Mouse (Mus musculus) neural tube, embryonic 14.5 days (tissue): ENCODE measurements around the gene Mastl. TPM values are rescaled to one million over a fixed set of nuclear protein-coding genes. Genes with fewer than 3 reads are reported as not detected.
A peak's percentile ranks its signal among the peaks of the same experiment; 100 is the strongest.

Experiments used
- ATAC-seq: fragments of 200-750 bp; cut with Nextera tagmentation; 2 replicates; pipeline ENCODE4 v1.8.0; 2017; ENCODE audit warnings: low read depth, mild to moderate bottlenecking, moderate TSS enrichment, moderate library complexity
- H3K27ac ChIP-seq: fragments of 300-500 bp; sonication (generic); 2 replicates; pipeline ENCODE4 v1.5.1; 2014; ENCODE audit warnings: low read depth, mild to moderate bottlenecking, control low read depth, low read length, moderate library complexity, mixed read lengths
- H3K27me3 ChIP-seq: fragments of 300-500 bp; sonication (generic); 2 replicates; pipeline ENCODE4 v1.6.1; 2014; ENCODE audit warnings: low read length; ENCODE audit not compliant: control insufficient read depth, insufficient read depth
- H3K36me3 ChIP-seq: fragments of 300-500 bp; sonication (generic); 2 replicates; pipeline ENCODE4 v1.6.1; 2014; ENCODE audit warnings: low read length, mixed read lengths; ENCODE audit not compliant: control insufficient read depth, insufficient read depth
- H3K4me1 ChIP-seq: fragments of 300-500 bp; sonication (generic); 2 replicates; pipeline ENCODE4 v1.6.1; 2014; ENCODE audit warnings: low read length; ENCODE audit not compliant: control insufficient read depth, insufficient read depth
- H3K4me2 ChIP-seq: fragments of 300-500 bp; sonication (generic); 2 replicates; pipeline ENCODE4 v1.6.1; 2014; ENCODE audit warnings: mild to moderate bottlenecking, low read depth, low read length, control low read depth
- H3K4me3 ChIP-seq: fragments of 300-500 bp; sonication (generic); 2 replicates; pipeline ENCODE4 v1.5.1; 2014; ENCODE audit warnings: low read depth, low read length, control low read depth, mixed read lengths
- H3K9ac ChIP-seq: fragments of 300-500 bp; sonication (generic); replicated peaks from 2 replicates; pipeline ENCODE4 v1.6.1; 2014; ENCODE audit warnings: low read depth, mild to moderate bottlenecking, control low read depth, low read length, mixed read lengths
- H3K9me3 ChIP-seq: fragments of 300-500 bp; sonication (generic); 2 replicates; pipeline ENCODE4 v1.6.1; 2016; ENCODE audit warnings: low read length; ENCODE audit not compliant: control insufficient read depth
- WGBS: fragments of 180-500 bp; shearing (Covaris S2); extraction: QIAGEN DNeasy Blood & Tissue Kit; methylation state at CpG from one replicate; pipeline ENCODE4 v1.1.7; 2014; 5-methylcytosine and 5-hydroxymethylcytosine counted together
- polyA plus RNA-seq: library from polyadenylated mRNA; unstranded; fragments of >200 nt; fragmentation: Nextera tagmentation; extraction: Ambion mirVana; gene quantifications from 2 replicates; pipeline ENCODE4 v1.2.1, GENCODE M21; 2014

The Mastl gene
- 1.6 and 2.3 TPM in 2 replicates for polyA plus RNA-seq

DNA sequence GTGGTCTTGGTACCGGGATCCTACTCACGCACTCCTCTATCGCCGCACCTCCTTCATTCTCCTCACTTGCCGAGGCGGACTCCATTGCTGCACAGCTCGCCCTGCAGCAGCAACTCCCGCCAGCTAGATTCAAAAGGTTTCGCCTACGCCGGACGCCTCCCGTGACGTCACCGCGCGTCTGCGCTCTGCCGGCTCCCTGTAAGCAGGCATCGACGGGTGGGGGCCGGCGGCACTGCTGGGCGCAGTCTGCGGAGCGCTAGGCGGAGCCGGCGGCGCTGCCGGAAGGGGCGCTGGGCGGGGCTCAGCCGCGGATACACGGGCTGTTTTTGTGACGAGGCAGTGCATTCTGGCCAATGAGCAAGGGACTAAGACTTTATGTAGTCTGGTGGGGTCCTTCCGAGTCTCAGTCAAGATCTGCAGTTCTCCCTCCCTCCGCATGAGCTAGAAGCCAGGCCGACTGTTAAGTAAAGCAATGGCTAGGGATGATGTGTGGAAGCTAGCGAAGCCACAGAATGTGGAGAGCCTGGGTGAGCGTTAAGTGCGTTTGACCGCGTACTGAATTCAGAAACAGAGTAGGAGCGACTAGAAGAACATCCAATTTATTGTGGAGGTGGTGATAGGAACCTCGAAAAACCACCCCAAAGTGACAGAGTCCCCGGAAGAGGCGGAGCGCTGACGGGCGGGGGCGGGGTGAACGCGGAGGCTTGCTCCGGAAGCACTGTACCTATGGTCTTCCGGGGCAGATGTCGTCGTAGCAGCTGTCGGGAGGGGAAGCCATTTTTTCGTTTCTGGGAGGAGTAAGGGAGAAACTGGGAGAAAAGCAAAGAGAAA is at the start of gene Mastl, which contains the start of gene Yme1l1:
Gene Mastl (minus strand): TSS at position 248 of the 831 bp plus-strand sequence.
Gene Yme1l1 (plus strand): TSS at position 593 of the 831 bp plus-strand sequence.
- Histone ChIP-seq H3K27ac (peak within 1 kb of the TSS; percentile 99), H3K9me3 (no peaks in the 10 kb centered on the region), H3K9ac (peak within 1 kb of the TSS; percentile 76), H3K4me1 (peaks cover 25% of the 10 kb centered on the region), H3K4me2 (peak within 1 kb of the TSS; percentile 70), H3K36me3 (no peaks in the 10 kb centered on the region), H3K4me3 (peak within 1 kb of the TSS; percentile 84), H3K27me3 (no peaks in the 10 kb centered on the region)
- 1% methylated on average over 61 of the region's 61 CpGs for WGBS
- peak; percentile 99 for ATAC-seq

DNA sequence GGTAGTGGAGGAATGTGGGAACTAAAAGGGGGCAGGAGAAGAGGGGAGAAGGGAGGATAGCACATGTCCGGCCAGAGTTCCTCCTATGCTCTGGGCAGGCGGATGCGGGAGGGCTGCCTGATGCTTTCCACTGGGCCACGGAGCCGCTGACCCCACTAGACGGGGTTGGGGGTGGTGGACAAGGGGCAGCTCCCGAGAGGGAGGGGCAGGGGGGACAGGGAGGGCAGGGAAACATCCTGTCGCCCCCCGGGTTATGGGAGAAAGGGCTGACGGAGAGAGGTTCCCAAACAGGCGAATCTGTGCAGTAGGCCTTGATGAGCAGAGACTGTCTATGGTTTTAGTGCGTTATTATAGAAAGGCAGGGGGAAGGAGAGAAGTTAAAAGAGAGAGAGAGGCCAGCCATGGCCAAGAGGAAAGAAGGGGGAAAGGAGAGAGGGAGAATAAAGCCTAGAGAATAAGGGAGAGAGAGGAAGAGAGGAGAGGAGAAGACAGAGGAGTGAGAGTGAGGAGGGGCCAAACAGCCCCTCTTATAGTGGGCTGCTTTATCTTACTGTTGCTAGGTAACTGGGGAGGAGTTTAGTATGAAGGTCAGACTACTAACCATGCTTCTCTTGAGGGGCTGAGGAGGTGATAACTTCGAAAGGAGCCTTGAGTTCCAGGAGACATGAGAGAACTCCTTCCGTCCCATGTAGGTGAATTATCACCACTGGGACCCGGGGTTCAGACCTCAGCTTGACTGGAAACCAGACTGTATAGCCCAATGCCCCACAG is 47.3 kb upstream of the Mastl start:
- H3K27me3 ChIP-seq = no peaks in the 10 kb centered on the region
- no peak overlapping the region for H3K4me3 ChIP-seq
- peaks cover 5% of the 10 kb centered on the region; the same call in 1 of the 2 replicates for H3K36me3 ChIP-seq
- H3K4me1 ChIP-seq = no peaks in the 10 kb centered on the region
- 66% methylated on average over 15 of the region's 15 CpGs for WGBS
- no peaks in the 10 kb centered on the region for H3K9me3 ChIP-seq
- no peak overlapping the region for H3K9ac ChIP-seq
- H3K4me2 ChIP-seq = no peak overlapping the region
- peak; percentile 39; the same call in 1 of the 2 replicates for ATAC-seq
- H3K27ac ChIP-seq = no peak overlapping the region

DNA sequence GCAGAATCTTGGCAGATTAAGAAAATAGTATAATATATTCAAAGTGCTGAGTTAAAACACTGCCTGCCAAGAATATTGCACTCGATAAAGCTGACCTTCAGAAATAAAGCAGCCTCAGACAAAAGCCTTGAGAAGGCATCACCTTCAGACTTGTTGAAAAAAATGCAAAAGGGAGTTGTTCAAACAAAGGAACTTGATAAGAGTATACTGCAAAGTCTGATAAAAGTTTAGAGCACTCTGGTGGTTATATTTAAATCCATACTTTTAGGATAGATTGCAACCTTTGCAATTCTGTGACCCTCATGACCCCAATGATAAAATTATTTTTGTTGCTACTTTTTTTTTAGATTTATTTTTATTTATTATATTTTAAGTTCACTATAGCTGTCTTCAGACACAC is 45.2 kb upstream of the Mastl start:
- Histone ChIP-seq H3K4me2 (no peak overlapping the region), H3K4me1 (no peaks in the 10 kb centered on the region), H3K36me3 (peaks cover 8% of the 10 kb centered on the region; the same call in 1 of the 2 replicates), H3K9me3 (no peaks in the 10 kb centered on the region), H3K27me3 (no peaks in the 10 kb centered on the region), H3K4me3 (no peak overlapping the region), H3K9ac (no peak overlapping the region), H3K27ac (no peak overlapping the region)
- WGBS = 93% methylated on average over 1 of the region's 1 CpGs
- ATAC-seq = no peak

DNA sequence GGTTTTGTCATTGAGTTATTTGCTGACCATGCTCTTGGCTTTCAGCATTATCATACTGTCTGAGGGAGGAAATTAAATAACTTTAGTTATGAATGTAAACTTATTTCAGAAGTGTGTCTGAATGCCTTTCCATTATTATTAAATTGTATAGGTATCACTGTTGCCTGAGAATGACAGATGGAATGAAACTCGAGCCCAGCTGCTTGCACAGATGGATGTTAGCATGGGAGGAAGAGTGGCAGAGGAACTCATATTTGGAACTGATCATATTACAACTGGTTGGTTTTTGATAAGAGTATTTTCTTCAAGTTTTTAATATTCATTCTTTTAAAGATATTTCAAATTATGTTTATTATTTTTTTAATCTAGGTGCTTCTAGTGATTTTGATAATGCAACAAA is 38.5 kb upstream of the Mastl start:
- Histone ChIP-seq H3K36me3 (peaks cover 41% of the 10 kb centered on the region), H3K27ac (no peak overlapping the region), H3K9ac (no peak overlapping the region), H3K27me3 (no peaks in the 10 kb centered on the region), H3K4me2 (no peak overlapping the region), H3K4me3 (no peak overlapping the region), H3K4me1 (no peaks in the 10 kb centered on the region), H3K9me3 (no peaks in the 10 kb centered on the region)
- no peak for ATAC-seq
- 86% methylated on average over 1 of the region's 1 CpGs for WGBS

DNA sequence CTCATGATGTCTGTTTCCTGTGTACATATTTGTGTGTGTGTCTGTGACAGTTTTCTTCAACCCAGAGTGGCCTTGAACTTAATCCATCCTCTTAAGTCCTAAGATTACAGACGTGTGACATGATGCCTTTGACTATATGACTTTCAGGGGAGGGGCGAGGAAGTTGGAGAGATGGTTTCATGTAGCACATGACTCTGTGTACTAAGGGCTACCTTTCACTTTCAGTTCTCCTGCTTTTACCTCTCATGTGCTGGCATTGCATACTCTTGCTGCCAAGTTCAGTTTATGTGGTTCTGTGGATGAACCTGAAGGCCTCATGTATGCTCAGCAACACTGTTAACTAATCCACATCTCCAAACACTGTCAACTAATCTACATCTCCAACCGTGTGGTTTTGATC is 16.5 kb upstream of the Mastl start:
- WGBS = 93% methylated on average over 3 of the region's 3 CpGs

DNA sequence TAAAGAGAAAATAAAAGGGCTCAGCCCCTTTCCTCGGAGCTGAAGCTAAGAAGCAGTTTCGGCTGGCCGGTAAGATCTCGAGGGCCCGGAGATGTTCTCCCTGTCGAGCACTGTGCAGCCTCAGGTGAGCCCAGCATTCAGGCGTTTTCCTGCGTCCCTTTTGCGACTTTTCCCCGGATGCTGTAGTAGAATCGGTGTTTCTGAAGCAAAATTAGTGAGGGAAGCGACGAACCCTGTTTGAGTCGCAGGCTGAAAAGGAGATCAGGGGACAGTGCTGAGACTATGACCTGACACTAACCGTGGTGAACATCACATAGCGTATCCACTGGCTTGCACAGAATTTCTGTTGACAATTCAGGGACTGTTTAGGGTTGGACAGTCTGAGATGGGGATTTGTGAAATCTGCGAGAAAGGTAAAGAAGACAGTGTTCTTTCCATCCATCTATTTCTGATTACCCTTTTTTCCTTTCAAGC is 821 bp upstream of the Mastl start:
- H3K4me2 ChIP-seq = peak overlapping the region; percentile 70
- ATAC-seq = peak; percentile 25
- H3K36me3 ChIP-seq = no peaks in the 10 kb centered on the region
- WGBS = under 1% methylated on average over 17 of the region's 17 CpGs
- peak overlapping the region; percentile 76 for H3K9ac ChIP-seq
- H3K27me3 ChIP-seq = no peaks in the 10 kb centered on the region
- no peaks in the 10 kb centered on the region for H3K9me3 ChIP-seq
- peak overlapping the region; percentile 99 for H3K27ac ChIP-seq
- H3K4me1 ChIP-seq = peaks cover 25% of the 10 kb centered on the region
- H3K4me3 ChIP-seq = peak overlapping the region; percentile 84

More for the DNA sequence above, 16.5 kb upstream of the Mastl start:
- no peak overlapping the region for H3K27ac ChIP-seq
- no peak overlapping the region for H3K4me3 ChIP-seq
- no peak for ATAC-seq
- H3K9me3 ChIP-seq = no peaks in the 10 kb centered on the region
- peaks cover 57% of the 10 kb centered on the region for H3K36me3 ChIP-seq
- no peak overlapping the region for H3K9ac ChIP-seq
- no peak overlapping the region for H3K4me2 ChIP-seq
- no peaks in the 10 kb centered on the region for H3K4me1 ChIP-seq
- no peaks in the 10 kb centered on the region for H3K27me3 ChIP-seq

DNA sequence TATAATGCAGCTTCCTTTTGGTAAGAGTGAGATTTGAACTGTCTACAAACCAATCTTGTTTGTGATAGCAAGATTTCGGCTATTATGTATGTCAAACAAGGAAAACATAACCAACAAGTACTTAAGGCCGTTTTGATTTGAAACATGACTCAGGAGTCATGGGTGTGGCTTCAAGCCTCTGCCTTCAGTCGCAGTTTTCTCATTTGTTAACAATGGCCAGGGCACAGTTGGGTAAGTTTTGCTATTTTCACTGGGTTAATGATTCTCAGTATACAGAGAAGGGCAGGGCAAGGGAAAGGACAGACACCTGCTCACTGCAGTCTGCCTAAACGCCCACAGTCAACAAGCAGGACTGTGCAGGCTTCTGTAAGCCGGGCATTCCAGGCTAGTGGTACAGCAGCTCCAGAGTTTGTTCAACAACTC is 614 bp downstream of the Mastl start:
- peak overlapping the region; percentile 49 for H3K9ac ChIP-seq
- 8% methylated on average over 5 of the region's 5 CpGs for WGBS
- peaks cover 25% of the 10 kb centered on the region for H3K4me1 ChIP-seq
- peak overlapping the region; percentile 70 for H3K4me2 ChIP-seq
- 0 out of 2 replicates have a peak overlapping the region, but pooled peaks have one; percentile 99 for H3K27ac ChIP-seq
- H3K9me3 ChIP-seq = no peaks in the 10 kb centered on the region
- H3K27me3 ChIP-seq = no peaks in the 10 kb centered on the region
- H3K4me3 ChIP-seq = peak overlapping the region; percentile 84
- peak; percentile 11 for ATAC-seq
- H3K36me3 ChIP-seq = no peaks in the 10 kb centered on the region

DNA sequence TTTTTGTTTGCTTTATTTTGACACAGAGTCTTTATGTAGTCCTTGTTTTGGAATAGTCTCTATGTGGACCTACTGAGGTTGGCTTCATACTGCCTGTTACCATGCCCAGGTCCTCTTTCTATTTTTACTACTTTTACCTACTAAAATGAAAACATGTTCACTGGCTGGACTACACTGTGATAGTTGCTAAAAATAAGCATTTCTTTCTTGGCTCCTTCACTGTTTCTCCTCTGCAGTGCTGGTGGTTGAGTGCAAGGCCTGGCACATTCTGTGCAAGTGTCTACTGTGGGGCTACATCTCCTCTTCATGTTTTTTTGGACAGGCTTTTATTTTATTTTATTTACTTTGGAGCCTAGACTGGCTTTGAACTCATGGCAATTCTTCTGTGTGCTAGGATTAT is 36.3 kb downstream of the Mastl start:
- H3K27ac ChIP-seq = no peak overlapping the region
- no peaks in the 10 kb centered on the region for H3K36me3 ChIP-seq
- no peaks in the 10 kb centered on the region for H3K27me3 ChIP-seq
- H3K4me3 ChIP-seq = no peak overlapping the region
- H3K9ac ChIP-seq = no peak overlapping the region
- H3K4me2 ChIP-seq = no peak overlapping the region
- no peaks in the 10 kb centered on the region for H3K4me1 ChIP-seq
- H3K9me3 ChIP-seq = no peaks in the 10 kb centered on the region
- no peak for ATAC-seq

DNA sequence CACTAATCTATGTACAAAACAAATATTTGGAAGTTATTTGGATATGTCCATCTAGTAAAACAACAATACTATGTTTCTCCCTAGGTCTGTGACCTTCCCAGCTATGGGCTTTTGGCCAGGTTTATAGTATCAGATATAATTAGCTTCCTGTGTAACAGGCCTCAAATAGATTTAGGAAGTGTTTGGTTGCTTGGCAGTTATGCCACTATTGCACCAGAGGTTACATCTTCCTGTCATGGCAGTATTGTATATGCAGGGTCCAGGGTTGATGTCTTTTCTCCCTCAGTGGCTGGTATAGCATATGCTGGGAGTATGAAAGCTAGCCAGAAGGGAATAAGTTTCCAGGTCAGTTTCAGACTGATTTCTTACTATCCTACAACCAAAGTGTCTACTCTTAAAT is 53.6 kb downstream of the Mastl start:
- no peak overlapping the region for H3K27ac ChIP-seq
- H3K4me1 ChIP-seq = no peaks in the 10 kb centered on the region
- ATAC-seq = no peak
- no peaks in the 10 kb centered on the region for H3K27me3 ChIP-seq
- H3K4me2 ChIP-seq = no peak overlapping the region
- H3K9me3 ChIP-seq = no peaks in the 10 kb centered on the region
- no peak overlapping the region for H3K9ac ChIP-seq
- H3K4me3 ChIP-seq = no peak overlapping the region
- H3K36me3 ChIP-seq = peaks cover 6% of the 10 kb centered on the region; the same call in 1 of the 2 replicates
